Mouse (Mus musculus): ENCODE measurements at regions not wholly inside any gene's neighbourhood (a gene's known extent, or its start where the extent isn't known, plus 50 kb on each side); places are given as distances from the start of the nearest gene placed in this dataset.
A peak's percentile ranks its signal among the peaks of the same experiment; 100 is the strongest.

- no peak for DNase-seq (ENCODE audit: low spot score in 2 of 2)
These were observed 76.6 kb upstream of the Plcl2 start for GRCm38 (mm10) chr17:50432559-50432958.

- DNase-seq (ENCODE audit: low spot score in 2 of 2), result no peak
These were observed 70.2 kb upstream of the Plcl2 start for GRCm38 (mm10) chr17:50438960-50439359.

- DNase-seq (ENCODE audit: low spot score in 2 of 2), result no peak
These were observed 69.8 kb upstream of the Plcl2 start for GRCm38 (mm10) chr17:50439365-50439764.

GRCm38 (mm10) chr17:50442062-50442461, 67.1 kb upstream of the Plcl2 start:
- no peak for DNase-seq (ENCODE audit: low spot score in 2 of 2)

GRCm38 (mm10) chr17:50442905-50443304, 66.3 kb upstream of the Plcl2 start:
- DNase-seq (ENCODE audit: low spot score in 2 of 2), result no peak

- no peak for DNase-seq (ENCODE audit: low spot score in 2 of 2)
These were observed 65.7 kb upstream of the Plcl2 start for GRCm38 (mm10) chr17:50443376-50444022.

GRCm38 (mm10) chr17:50444023-50444389, 65.2 kb upstream of the Plcl2 start:
- no peak for DNase-seq (ENCODE audit: low spot score in 2 of 2)

- DNase-seq (ENCODE audit: low spot score in 2 of 2), result no peak
These were observed 60.5 kb upstream of the Plcl2 start for GRCm38 (mm10) chr17:50448693-50449092.

GRCm38 (mm10) chr17:50451606-50452005, 57.6 kb upstream of the Plcl2 start:
- peak; percentile 7 to 12 for DNase-seq (ENCODE audit: low spot score in 2 of 2)

GRCm38 (mm10) chr17:50453524-50453923, 55.7 kb upstream of the Plcl2 start:
- DNase-seq (ENCODE audit: low spot score in 2 of 2), result no peak

GRCm38 (mm10) chr17:50453956-50454355, 55.2 kb upstream of the Plcl2 start:
- no peak for DNase-seq (ENCODE audit: low spot score in 2 of 2)

- DNase-seq (ENCODE audit: low spot score in 2 of 2), result no peak
These were observed 54.3 kb upstream of the Plcl2 start for GRCm38 (mm10) chr17:50454917-50455316.

GRCm38 (mm10) chr17:50455719-50456118, 53.5 kb upstream of the Plcl2 start:
- no peak for DNase-seq (ENCODE audit: low spot score in 2 of 2)

GRCm38 (mm10) chr17:50457053-50457697, 52.0 kb upstream of the Plcl2 start:
- DNase-seq (ENCODE audit: low spot score in 2 of 2), result no peak

GRCm38 (mm10) chr17:50458232-50458631, 51.0 kb upstream of the Plcl2 start:
- DNase-seq (ENCODE audit: low spot score in 2 of 2), result no peak

Measured in layer of hippocampus, adult 18-20 months (tissue).